ENCODE assay signal across 13 mouse cellular contexts in genomic region chr7:44900632-44901031, GRCm38 (mm10). TPM values are rescaled to one million over a fixed set of nuclear protein-coding genes. Genes with fewer than 3 reads are reported as not detected.
DNase-seq lines count a peak whose midpoint lies in the region; ATAC-seq and TF ChIP-seq lines count a peak whose summit lies in the region.
"Had no signal": no experiment of that assay in that cellular context is flagged by ENCODE, and none has a peak within 500 bp of the region (broad histone marks: within the 10 kb centered on the region; RNA-seq: fewer than 3 reads in every experiment).

No protein-coding gene starts in this region.

- no peak for ATAC-seq in heart, embryonic 13.5 days (ENCODE audit: extremely low read depth, insufficient number of reproducible peaks, low FRiP score, low TSS enrichment)
- no peak for ATAC-seq in liver, embryonic 12.5 days
- ATAC-seq in liver, embryonic 11.5 days (replicated peaks; ENCODE audit: low FRiP score): no peak
- no peak for ATAC-seq in embryonic facial prominence, embryonic 11.5 days (replicated peaks; ENCODE audit: insufficient number of reproducible peaks, low FRiP score, low TSS enrichment, low read depth)

- no peaks in the 10 kb centered on the region for H3K9me3 ChIP-seq in heart, embryonic 13.5 days
- no peaks in the 10 kb centered on the region for H3K9me3 ChIP-seq in liver, embryonic 12.5 days (replicated peaks)
- H3K9me3 ChIP-seq in liver, embryonic 11.5 days (ENCODE audit: control insufficient read depth, low read length): no peaks in the 10 kb centered on the region
- no peaks in the 10 kb centered on the region for H3K9me3 ChIP-seq in embryonic facial prominence, embryonic 11.5 days (replicated peaks; ENCODE audit: control insufficient read depth, low read length)
- H3K9me3 ChIP-seq: stomach, embryonic 15.5 days had no signal

- no peak overlapping the region for H3K4me3 ChIP-seq in heart, embryonic 13.5 days
- H3K4me3 ChIP-seq in heart, adult 2 months: no peak overlapping the region
- H3K4me3 ChIP-seq in liver, embryonic 12.5 days: no peak overlapping the region
- no peak overlapping the region for H3K4me3 ChIP-seq in liver, embryonic 11.5 days (ENCODE audit: low read depth, low read length)
- H3K4me3 ChIP-seq in embryonic facial prominence, embryonic 11.5 days (ENCODE audit: low read depth, low read length): no peak overlapping the region

- no peak for TF ChIP-seq EP300 in heart, adult 2 months (IDR thresholded peaks at IDR 0.05; ENCODE audit: insufficient read depth, low read depth, low read length)

- H3K9ac ChIP-seq in heart, embryonic 13.5 days: peak overlapping the region; percentile 28; the same call in 1 of the 2 replicates
- no peak overlapping the region for H3K9ac ChIP-seq in heart, adult 2 months (ENCODE audit: low read depth, low read length)
- no peak overlapping the region for H3K9ac ChIP-seq in liver, embryonic 12.5 days
- no peak overlapping the region for H3K9ac ChIP-seq in liver, embryonic 11.5 days (ENCODE audit: low read depth, low read length)
- H3K9ac ChIP-seq in embryonic facial prominence, embryonic 11.5 days (replicated peaks; ENCODE audit: low read length): peak overlapping the region; percentile 14; the same call in 1 of the 2 replicates
- H3K9ac ChIP-seq: liver, embryonic 14.5 days; stomach, embryonic 15.5 days had no signal

- H3K4me2 ChIP-seq in heart, embryonic 13.5 days: no peak overlapping the region
- no peak overlapping the region for H3K4me2 ChIP-seq in liver, embryonic 12.5 days
- H3K4me2 ChIP-seq in liver, embryonic 11.5 days: no peak overlapping the region
- no peak overlapping the region for H3K4me2 ChIP-seq in embryonic facial prominence, embryonic 11.5 days (ENCODE audit: low read depth, low read length)

- no peak for DNase-seq in heart, adult 2 months
- DNase-seq in liver, embryonic 11.5 days (ENCODE audit: low spot score): no peak
- DNase-seq in embryonic facial prominence, embryonic 11.5 days (ENCODE audit: low spot score): no peak
- peak; percentile 38 for DNase-seq in kidney, postnatal 10 days
- no peak for DNase-seq in Muller cell, postnatal 12 days (ENCODE audit: inconsistent ontology term)
- no peak for DNase-seq in right cerebral cortex, postnatal 14 days
- DNase-seq: cerebellum, adult 2 months had no signal

- H3K27me3 ChIP-seq in heart, embryonic 13.5 days (replicated peaks): no peaks in the 10 kb centered on the region
- no peaks in the 10 kb centered on the region for H3K27me3 ChIP-seq in heart, adult 2 months (ENCODE audit: control insufficient read depth, insufficient read depth, low read length)
- no peaks in the 10 kb centered on the region for H3K27me3 ChIP-seq in liver, embryonic 12.5 days (replicated peaks)
- H3K27me3 ChIP-seq in liver, embryonic 11.5 days (replicated peaks; ENCODE audit: control insufficient read depth, insufficient read depth, low read length): no peaks in the 10 kb centered on the region
- no peaks in the 10 kb centered on the region for H3K27me3 ChIP-seq in embryonic facial prominence, embryonic 11.5 days (ENCODE audit: control insufficient read depth, insufficient read depth, low read length)
- H3K27me3 ChIP-seq: stomach, embryonic 15.5 days had no signal

- WGBS in heart, embryonic 13.5 days: 89% methylated on average over 11 of the region's 11 CpGs
- WGBS in heart, adult 2 months: 94% methylated on average over 11 of the region's 11 CpGs
- WGBS in liver, embryonic 12.5 days (ENCODE audit: insufficient replicate concordance): 86% methylated on average over 11 of the region's 11 CpGs
- WGBS in liver, embryonic 11.5 days: 91% methylated on average over 11 of the region's 11 CpGs
- WGBS in embryonic facial prominence, embryonic 11.5 days: 89% methylated on average over 11 of the region's 11 CpGs

- intact Hi-C loops in heart, adult 2 months (cut with DNase I): no loop called here

- H3K79me2 ChIP-seq in heart, adult 2 months (replicated peaks; ENCODE audit: control insufficient read depth, insufficient read depth, low read length): no peaks in the 10 kb centered on the region

- H3K4me1 ChIP-seq in heart, embryonic 13.5 days: peaks cover 36% of the 10 kb centered on the region
- peaks cover 4% of the 10 kb centered on the region for H3K4me1 ChIP-seq in heart, adult 2 months (ENCODE audit: control insufficient read depth, insufficient read depth, low read length)
- H3K4me1 ChIP-seq in liver, embryonic 12.5 days: peaks cover 68% of the 10 kb centered on the region
- peaks cover 36% of the 10 kb centered on the region for H3K4me1 ChIP-seq in liver, embryonic 11.5 days (replicated peaks; ENCODE audit: control insufficient read depth, insufficient read depth, low read length)
- peaks cover 4% of the 10 kb centered on the region; the same call in 1 of the 2 replicates for H3K4me1 ChIP-seq in embryonic facial prominence, embryonic 11.5 days (ENCODE audit: control insufficient read depth, insufficient read depth, low read length)

- no peak for TF ChIP-seq CTCF in heart, adult 2 months (IDR thresholded peaks at IDR 0.05)

- H3K36me3 ChIP-seq in heart, embryonic 13.5 days: peaks cover 71% of the 10 kb centered on the region
- H3K36me3 ChIP-seq in heart, adult 2 months (ENCODE audit: control insufficient read depth, insufficient read depth, low read length): no peaks in the 10 kb centered on the region
- H3K36me3 ChIP-seq in liver, embryonic 12.5 days: peaks cover 72% of the 10 kb centered on the region
- peaks cover 48% of the 10 kb centered on the region for H3K36me3 ChIP-seq in liver, embryonic 11.5 days (ENCODE audit: control insufficient read depth, insufficient read depth, low read length)
- H3K36me3 ChIP-seq in embryonic facial prominence, embryonic 11.5 days (replicated peaks; ENCODE audit: control insufficient read depth, insufficient read depth, low read depth, low read length): peaks cover 6% of the 10 kb centered on the region

- no peak overlapping the region for H3K27ac ChIP-seq in heart, embryonic 13.5 days (replicated peaks)
- no peak overlapping the region for H3K27ac ChIP-seq in heart, adult 2 months
- H3K27ac ChIP-seq in liver, embryonic 12.5 days: 0 out of 2 replicates have a peak overlapping the region, but pooled peaks have one; percentile 4
- no peak overlapping the region for H3K27ac ChIP-seq in liver, embryonic 11.5 days (ENCODE audit: low read depth, low read length)
- no peak overlapping the region for H3K27ac ChIP-seq in embryonic facial prominence, embryonic 11.5 days (replicated peaks; ENCODE audit: low read depth, low read length)
- H3K27ac ChIP-seq: liver, embryonic 14.5 days had no signal

- TF ChIP-seq POLR2A in heart, adult 2 months (IDR thresholded peaks at IDR 0.05; ENCODE audit: insufficient read depth, low read depth, low read length): no peak

RNA-seq across cellular contexts. Expression of gene Fuz, which starts 4.8 kb away (rescaled TPM):
- polyA plus RNA-seq in heart, embryonic 13.5 days (2015; fragmentation: Nextera tagmentation; extraction: Ambion mirVana): 13.6 and 14.6 TPM in 2 replicates
- total RNA-seq in heart, adult 2 months (2021): 10 to 100 TPM; 16.3 to 17.1 TPM
- polyA plus RNA-seq in heart, adult 2 months (2012; rRNA removed): 25.2 and 31.6 TPM in 2 replicates
- polyA plus RNA-seq in liver, embryonic 12.5 days (2016; fragmentation: Nextera tagmentation; extraction: Ambion mirVana): 9.0 and 11.4 TPM in 2 replicates
- polyA plus RNA-seq in liver, embryonic 11.5 days (2014; fragmentation: Nextera tagmentation; extraction: Ambion mirVana): 15.5 and 17.6 TPM in 2 replicates
- polyA plus RNA-seq in embryonic facial prominence, embryonic 11.5 days (2014; fragmentation: Nextera tagmentation; extraction: Ambion mirVana): 11.8 and 13.2 TPM in 2 replicates

RNA-seq across cellular contexts. Expression of gene Med25, which starts 8.1 kb away (rescaled TPM):
- polyA plus RNA-seq in heart, embryonic 13.5 days (2015; fragmentation: Nextera tagmentation; extraction: Ambion mirVana): 72.6 and 73.1 TPM in 2 replicates
- total RNA-seq in heart, adult 2 months (2021): 10 to 100 TPM; 70.0 to 85.8 TPM
- 107 and 121 TPM in 2 replicates for polyA plus RNA-seq in heart, adult 2 months (2012; rRNA removed)
- polyA plus RNA-seq in liver, embryonic 12.5 days (2016; fragmentation: Nextera tagmentation; extraction: Ambion mirVana): 60.4 and 61.0 TPM in 2 replicates
- 66.8 and 72.5 TPM in 2 replicates for polyA plus RNA-seq in liver, embryonic 11.5 days (2014; fragmentation: Nextera tagmentation; extraction: Ambion mirVana)
- 44.5 and 50.3 TPM in 2 replicates for polyA plus RNA-seq in embryonic facial prominence, embryonic 11.5 days (2014; fragmentation: Nextera tagmentation; extraction: Ambion mirVana)

RNA-seq across cellular contexts. Expression of gene Ap2a1, which starts 28.7 kb away (rescaled TPM):
- polyA plus RNA-seq in heart, embryonic 13.5 days (2015; fragmentation: Nextera tagmentation; extraction: Ambion mirVana): 55.5 and 56.8 TPM in 2 replicates
- total RNA-seq in heart, adult 2 months (2021): 10 to 100 TPM; 63.3 to 67.6 TPM
- 56.1 and 68.1 TPM in 2 replicates for polyA plus RNA-seq in heart, adult 2 months (2012; rRNA removed)
- 85.1 and 86.5 TPM in 2 replicates for polyA plus RNA-seq in liver, embryonic 12.5 days (2016; fragmentation: Nextera tagmentation; extraction: Ambion mirVana)
- polyA plus RNA-seq in liver, embryonic 11.5 days (2014; fragmentation: Nextera tagmentation; extraction: Ambion mirVana): 100 and 111 TPM in 2 replicates
- polyA plus RNA-seq in embryonic facial prominence, embryonic 11.5 days (2014; fragmentation: Nextera tagmentation; extraction: Ambion mirVana): 70.1 and 70.3 TPM in 2 replicates

RNA-seq across cellular contexts. Expression of gene Ptov1, which starts 31.0 kb away (rescaled TPM):
- 256 and 266 TPM in 2 replicates for polyA plus RNA-seq in heart, embryonic 13.5 days (2015; fragmentation: Nextera tagmentation; extraction: Ambion mirVana)
- total RNA-seq in heart, adult 2 months (2021): 100 to 1,000 TPM; 155 to 172 TPM
- polyA plus RNA-seq in heart, adult 2 months (2012; rRNA removed): 293 and 317 TPM in 2 replicates
- 114 and 121 TPM in 2 replicates for polyA plus RNA-seq in liver, embryonic 12.5 days (2016; fragmentation: Nextera tagmentation; extraction: Ambion mirVana)
- 162 and 164 TPM in 2 replicates for polyA plus RNA-seq in liver, embryonic 11.5 days (2014; fragmentation: Nextera tagmentation; extraction: Ambion mirVana)
- 350 and 370 TPM in 2 replicates for polyA plus RNA-seq in embryonic facial prominence, embryonic 11.5 days (2014; fragmentation: Nextera tagmentation; extraction: Ambion mirVana)

RNA-seq across cellular contexts. Expression of gene Tsks, which starts 42.4 kb away (rescaled TPM):
- polyA plus RNA-seq in heart, embryonic 13.5 days (2015; fragmentation: Nextera tagmentation; extraction: Ambion mirVana): 0.11 and 0.14 TPM in 2 replicates
- not detected for total RNA-seq in heart, adult 2 months (2021)
- polyA plus RNA-seq in heart, adult 2 months (2012; rRNA removed): 0.26 and 1.5 TPM in 2 replicates
- 0.33 TPM in 1 of 2 replicates, not detected in the other for polyA plus RNA-seq in liver, embryonic 12.5 days (2016; fragmentation: Nextera tagmentation; extraction: Ambion mirVana)
- 0.10 TPM in 1 of 2 replicates, not detected in the other for polyA plus RNA-seq in liver, embryonic 11.5 days (2014; fragmentation: Nextera tagmentation; extraction: Ambion mirVana)
- 0.21 TPM in 1 of 2 replicates, not detected in the other for polyA plus RNA-seq in embryonic facial prominence, embryonic 11.5 days (2014; fragmentation: Nextera tagmentation; extraction: Ambion mirVana)
- total RNA-seq: hematopoietic stem cell, adult 5-6 weeks; MEL had no signal

Comparison
In these comparisons a context has a peak if more than half of its experiments do, and no peak if none do; other contexts are left out.
1. H3K9ac ChIP-seq: peak in heart, embryonic 13.5 days (single experiment) and embryonic facial prominence, embryonic 11.5 days (single experiment); none in heart, adult 2 months (single experiment), liver, embryonic 12.5 days (single experiment) and liver, embryonic 11.5 days (single experiment).